Mouse (Mus musculus) kidney, postnatal 0 days (tissue): ENCODE data around the gene Scn8a. TPM values are rescaled to one million over a fixed set of nuclear protein-coding genes. Genes with fewer than 3 reads are reported as not detected.

Source experiments
- ATAC-seq: fragments of 200-750 bp; cut with Nextera tagmentation; replicated peaks from 2 replicates; pipeline ENCODE4 v1.8.0; 2017; ENCODE audit warnings: low read depth, moderate number of reproducible peaks, moderate TSS enrichment, moderate library complexity; ENCODE audit not compliant: low FRiP score
- DNase-seq: peaks from one replicate; pipeline ENCODE4 v3.0.0-alpha.2; 2016; ENCODE audit warnings: low spot score
- H3K27ac ChIP-seq: fragments of 300-500 bp; sonication (generic); 2 replicates; pipeline ENCODE4 v1.5.1; 2014; ENCODE audit warnings: mild to moderate bottlenecking
- H3K27me3 ChIP-seq: fragments of 300-500 bp; sonication (generic); 2 replicates; pipeline ENCODE4 v1.6.1; 2014; ENCODE audit warnings: low read length, mixed read lengths; ENCODE audit not compliant: insufficient read depth
- H3K36me3 ChIP-seq: fragments of 300-500 bp; sonication (generic); 2 replicates; pipeline ENCODE4 v1.6.1; 2014; ENCODE audit warnings: low read length, mixed read lengths; ENCODE audit not compliant: insufficient read depth
- H3K4me1 ChIP-seq: fragments of 300-500 bp; sonication (generic); replicated peaks from 2 replicates; pipeline ENCODE4 v1.6.1; 2014; ENCODE audit warnings: antibody characterized with exemption, low read length, mixed read lengths; ENCODE audit not compliant: insufficient read depth
- H3K4me2 ChIP-seq: fragments of 300-500 bp; sonication (generic); 2 replicates; pipeline ENCODE4 v1.6.1; 2014; ENCODE audit warnings: mild to moderate bottlenecking, low read length, moderate library complexity, mixed read lengths
- H3K4me3 ChIP-seq: fragments of 300-500 bp; sonication (generic); replicated peaks from 2 replicates; pipeline ENCODE4 v1.5.1; 2014; ENCODE audit warnings: low read depth, low read length
- H3K9ac ChIP-seq: fragments of 300-500 bp; sonication (generic); 2 replicates; pipeline ENCODE4 v1.6.1; 2014; ENCODE audit warnings: low read depth, low read length
- H3K9me3 ChIP-seq: fragments of 300-500 bp; sonication (generic); replicated peaks from 2 replicates; pipeline ENCODE4 v1.6.1; 2016; ENCODE audit warnings: low read length, inconsistent platforms, mixed read lengths
- CTCF ChIP-seq: IDR thresholded peaks from 2 replicates; pipeline ENCODE4 v1.5.1; 2016; ENCODE audit warnings: antibody characterized with exemption, low read depth, mild to moderate bottlenecking, moderate library complexity
- whole genome bisulfite sequencing: fragments of 180-500 bp; shearing (Covaris S2); extraction: QIAGEN DNeasy Blood & Tissue Kit; methylation state at CpG from one replicate; pipeline ENCODE4 v1.1.7; 2014; 5-methylcytosine and 5-hydroxymethylcytosine counted together
- polyA plus RNA-seq: library from polyadenylated mRNA; unstranded; fragments of >200 nt; fragmentation: Nextera tagmentation; extraction: Ambion mirVana; gene quantifications from 2 replicates; pipeline ENCODE4 v1.2.1, GENCODE M21; 2015

Gene Scn8a
- polyA plus RNA-seq, 1 experiment from 2014 or later = 5.9 TPM

- H3K36me3 ChIP-seq = no peaks in the 10 kb centered on the region
- H3K27ac ChIP-seq = no peak overlapping the region
- H3K4me1 ChIP-seq = no peaks in the 10 kb centered on the region
- no peak for DNase-seq
- no peak overlapping the region for H3K9ac ChIP-seq
- ATAC-seq = no peak
- no peak overlapping the region for H3K4me3 ChIP-seq
- H3K9me3 ChIP-seq = no peaks in the 10 kb centered on the region
- no peak overlapping the region for H3K4me2 ChIP-seq
- TF ChIP-seq CTCF = no peak
- 73% methylated on average over 8 of the region's 8 CpGs for WGBS
- no peaks in the 10 kb centered on the region for H3K27me3 ChIP-seq
Measured at GRCm38 (mm10) chr15:100832144-100832543, 37.5 kb upstream of the Scn8a start.

- Histone ChIP-seq H3K27me3 (no peaks in the 10 kb centered on the region), H3K4me1 (no peaks in the 10 kb centered on the region), H3K4me3 (no peak overlapping the region), H3K9me3 (no peaks in the 10 kb centered on the region), H3K27ac (no peak overlapping the region), H3K9ac (no peak overlapping the region), H3K4me2 (no peak overlapping the region), H3K36me3 (no peaks in the 10 kb centered on the region)
- no peak for TF ChIP-seq CTCF
- DNase-seq (no peak), ATAC-seq (no peak)
- 41% methylated on average over 7 of the region's 7 CpGs for WGBS
Measured at GRCm38 (mm10) chr15:100832784-100833183, 36.9 kb upstream of the Scn8a start.

GRCm38 (mm10) chr15:100836729-100837128, 32.9 kb upstream of the Scn8a start:
- Histone ChIP-seq H3K27ac (no peak overlapping the region), H3K36me3 (no peaks in the 10 kb centered on the region), H3K4me1 (no peaks in the 10 kb centered on the region), H3K4me3 (no peak overlapping the region), H3K27me3 (no peaks in the 10 kb centered on the region), H3K9ac (no peak overlapping the region), H3K4me2 (no peak overlapping the region), H3K9me3 (no peaks in the 10 kb centered on the region)
- ATAC-seq (no peak), DNase-seq (no peak)
- TF ChIP-seq CTCF = no peak
- WGBS = 80% methylated on average over 8 of the region's 8 CpGs

DNA sequence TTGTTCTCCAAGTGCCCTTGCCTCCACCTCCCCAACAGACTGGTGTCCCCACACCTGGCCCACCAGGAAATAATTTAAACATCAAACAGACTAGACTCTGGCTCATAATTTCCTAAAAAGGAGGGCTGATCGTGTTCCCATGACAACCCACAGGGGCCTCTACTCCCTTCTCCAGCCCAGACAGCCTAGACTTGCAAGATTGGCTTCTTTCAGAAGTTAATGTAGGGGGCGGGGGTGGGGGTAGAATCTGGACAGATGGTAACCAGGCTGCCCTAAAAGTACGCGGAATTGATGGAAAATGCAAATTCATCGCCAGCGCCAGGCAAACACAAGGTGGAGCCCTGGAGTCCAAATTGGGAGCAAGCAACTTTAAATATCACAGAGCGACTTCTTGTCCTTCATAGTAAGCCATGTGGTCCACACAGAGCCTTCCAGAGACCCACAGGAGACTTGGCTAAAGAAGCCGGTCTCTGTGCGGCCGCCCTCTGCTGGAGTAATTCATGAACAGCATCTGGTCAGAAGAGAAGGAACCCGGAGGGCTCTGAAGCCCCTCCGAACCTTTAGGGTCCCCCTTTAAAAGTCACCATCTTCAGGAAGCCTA, 31.0 kb upstream of the Scn8a start:
- no peak overlapping the region for H3K4me2 ChIP-seq
- TF ChIP-seq CTCF = peak; percentile 78
- DNase-seq = peak; percentile 88
- 0 out of 2 replicates have a peak, but pooled peaks have one; percentile 52 for ATAC-seq
- no peak overlapping the region for H3K4me3 ChIP-seq
- no peak overlapping the region for H3K27ac ChIP-seq
- no peaks in the 10 kb centered on the region for H3K27me3 ChIP-seq
- H3K4me1 ChIP-seq = no peaks in the 10 kb centered on the region
- no peaks in the 10 kb centered on the region for H3K9me3 ChIP-seq
- no peaks in the 10 kb centered on the region for H3K36me3 ChIP-seq
- H3K9ac ChIP-seq = no peak overlapping the region
- 38% methylated on average over 12 of the region's 12 CpGs for WGBS

DNA sequence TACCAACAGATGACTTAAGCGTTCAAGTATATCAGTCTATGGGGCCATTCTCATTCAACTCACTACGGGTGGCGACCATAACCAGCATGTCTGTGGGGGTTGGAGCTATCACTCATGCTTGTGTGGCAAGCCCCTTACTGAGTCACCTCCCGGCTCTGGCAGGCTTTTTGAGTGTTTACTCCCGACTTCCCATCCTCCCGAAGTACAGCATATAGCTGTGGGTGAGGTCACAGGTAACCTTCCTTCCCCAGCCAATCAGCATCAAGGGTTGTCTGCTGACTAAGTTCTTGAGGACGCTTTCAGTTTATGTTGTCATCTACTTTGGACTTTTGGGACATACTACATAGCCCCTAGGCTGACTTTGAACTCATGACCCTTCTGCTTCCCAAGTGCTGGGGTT, 25.3 kb upstream of the Scn8a start:
- 83% methylated on average over 7 of the region's 7 CpGs for WGBS
- Histone ChIP-seq H3K4me1 (no peaks in the 10 kb centered on the region; the same call in 1 of the 2 replicates), H3K4me3 (no peak overlapping the region), H3K27ac (no peak overlapping the region), H3K4me2 (no peak overlapping the region), H3K9ac (no peak overlapping the region), H3K9me3 (no peaks in the 10 kb centered on the region; the same call in 1 of the 2 replicates), H3K27me3 (no peaks in the 10 kb centered on the region), H3K36me3 (no peaks in the 10 kb centered on the region)
- no peak for TF ChIP-seq CTCF
- DNase-seq (no peak), ATAC-seq (no peak)

- no peak overlapping the region for H3K27ac ChIP-seq
- no peak overlapping the region for H3K9ac ChIP-seq
- H3K27me3 ChIP-seq = no peaks in the 10 kb centered on the region
- H3K36me3 ChIP-seq = no peaks in the 10 kb centered on the region
- H3K9me3 ChIP-seq = no peaks in the 10 kb centered on the region; the same call in 1 of the 2 replicates
- no peak overlapping the region for H3K4me3 ChIP-seq
- no peaks in the 10 kb centered on the region; the same call in 1 of the 2 replicates for H3K4me1 ChIP-seq
- 40% methylated on average over 26 of the region's 26 CpGs for WGBS
- DNase-seq = no peak
- no peak overlapping the region for H3K4me2 ChIP-seq
- TF ChIP-seq CTCF = no peak
- ATAC-seq = no peak
Measured at GRCm38 (mm10) chr15:100845049-100845879, 24.4 kb upstream of the Scn8a start.
